Mouse (Mus musculus) ES-Bruce4 (cell line): ENCODE measurements around the gene C77080. TPM values are rescaled to one million over a fixed set of nuclear protein-coding genes. Genes with fewer than 3 reads are reported as not detected.
"Not testable (repeated sequence)": the region's sequence is repeated elsewhere in the genome, so short reads cannot be mapped to it uniquely, and the experiment has no call there.

Experiments used
- H3K27ac ChIP-seq: 2 replicates; pipeline ENCODE4 v1.5.1; 2012; ENCODE audit warnings: low read length, inconsistent platforms; ENCODE audit not compliant: insufficient read depth
- H3K27me3 ChIP-seq: 2 replicates; pipeline ENCODE4 v1.6.1; 2012; ENCODE audit warnings: mild to moderate bottlenecking, low read length, inconsistent platforms; ENCODE audit not compliant: control insufficient read depth, poor library complexity, insufficient read depth, severe bottlenecking
- H3K36me3 ChIP-seq: 2 replicates; pipeline ENCODE4 v1.6.1; 2012; ENCODE audit warnings: inconsistent platforms, mild to moderate bottlenecking, low read length, moderate library complexity; ENCODE audit not compliant: control insufficient read depth, poor library complexity, insufficient read depth, severe bottlenecking
- H3K4me1 ChIP-seq: one replicate; pipeline ENCODE4 v1.8.1; 2011; ENCODE audit warnings: low read length; ENCODE audit not compliant: control insufficient read depth, insufficient read depth
- H3K4me3 ChIP-seq: 2 replicates; pipeline ENCODE4 v1.5.1; 2011; ENCODE audit warnings: low read depth, mild to moderate bottlenecking, low read length
- H3K9ac ChIP-seq: 2 replicates; pipeline ENCODE4 v1.6.1; 2012; ENCODE audit warnings: low read depth, mild to moderate bottlenecking, inconsistent platforms; ENCODE audit not compliant: poor library complexity, severe bottlenecking
- H3K9me3 ChIP-seq: replicated peaks from 2 replicates; pipeline ENCODE4 v1.6.1; 2012; ENCODE audit warnings: mild to moderate bottlenecking, low read length, inconsistent platforms; ENCODE audit not compliant: control insufficient read depth, poor library complexity, insufficient read depth, severe bottlenecking
- CTCF ChIP-seq: IDR thresholded peaks from one replicate; pipeline ENCODE4 v1.8.1; 2011; ENCODE audit warnings: low read depth, low read length
- EP300 ChIP-seq: IDR thresholded peaks from 2 replicates; pipeline ENCODE4 v1.6.1; 2011; ENCODE audit warnings: low read depth, low read length; ENCODE audit not compliant: insufficient read depth
- POLR2A ChIP-seq: IDR thresholded peaks from one replicate; pipeline ENCODE4 v1.8.1; 2011; ENCODE audit warnings: low read length; ENCODE audit not compliant: insufficient read depth
- polyA plus RNA-seq: library from polyadenylated mRNA; stranded (reverse); fragments of >200 nt; gene quantifications from 2 replicates; pipeline ENCODE4 v1.2.4, GENCODE M21; 2011; ENCODE audit warnings: low read depth; ENCODE audit not compliant: missing spikeins, insufficient read depth, insufficient read length

Gene C77080
- polyA plus RNA-seq, 1 experiment: 50.2 TPM

GRCm38 (mm10) chr4:129220376-129221089 is 40.7 kb downstream of the C77080 start:
- peaks cover 8% of the 10 kb centered on the region for H3K4me1 ChIP-seq
- H3K9ac ChIP-seq: peak overlapping the region; percentile 9; the same call in 1 of the 2 replicates
- TF ChIP-seq EP300 (no peak), POLR2A (no peak), CTCF (no peak)
- peak overlapping the region; percentile 23 for H3K27ac ChIP-seq
- peaks cover 66% of the 10 kb centered on the region for H3K36me3 ChIP-seq
- H3K4me3 ChIP-seq: peak overlapping the region; percentile 51
- no peaks in the 10 kb centered on the region for H3K27me3 ChIP-seq
- no peaks in the 10 kb centered on the region for H3K9me3 ChIP-seq

- TF ChIP-seq POLR2A (no peak), CTCF (no peak), EP300 (no peak)
- no peaks in the 10 kb centered on the region for H3K9me3 ChIP-seq
- H3K27me3 ChIP-seq: no peaks in the 10 kb centered on the region
- H3K4me1 ChIP-seq: peaks cover 6% of the 10 kb centered on the region
- H3K9ac ChIP-seq: no peak overlapping the region
- no peak overlapping the region for H3K4me3 ChIP-seq
- no peak overlapping the region for H3K27ac ChIP-seq
- H3K36me3 ChIP-seq: peaks cover 64% of the 10 kb centered on the region
These were observed 42.0 kb downstream of the C77080 start for GRCm38 (mm10) chr4:129219198-129219597.

GRCm38 (mm10) chr4:129218569-129219175 is 42.5 kb downstream of the C77080 start:
- H3K27me3 ChIP-seq: no peaks in the 10 kb centered on the region
- H3K4me1 ChIP-seq: peaks cover 6% of the 10 kb centered on the region
- no peak overlapping the region for H3K27ac ChIP-seq
- H3K9me3 ChIP-seq: no peaks in the 10 kb centered on the region
- TF ChIP-seq POLR2A: no peak
- no peak for TF ChIP-seq CTCF
- no peak for TF ChIP-seq EP300
- peaks cover 66% of the 10 kb centered on the region for H3K36me3 ChIP-seq
- no peak overlapping the region for H3K9ac ChIP-seq
- no peak overlapping the region for H3K4me3 ChIP-seq

- not testable (repeated sequence) for H3K4me3 ChIP-seq
These were observed 48.7 kb downstream of the C77080 start for GRCm38 (mm10) chr4:129212486-129212885.

GRCm38 (mm10) chr4:129211461-129211860 is 49.7 kb downstream of the C77080 start:
- Histone ChIP-seq H3K4me3 (no peak overlapping the region), H3K27ac (no peak overlapping the region), H3K4me1 (no peaks in the 10 kb centered on the region), H3K9ac (no peak overlapping the region), H3K27me3 (no peaks in the 10 kb centered on the region), H3K9me3 (no peaks in the 10 kb centered on the region), H3K36me3 (peaks cover 81% of the 10 kb centered on the region)
- no peak for TF ChIP-seq CTCF
- TF ChIP-seq EP300: no peak
- no peak for TF ChIP-seq POLR2A

More at GRCm38 (mm10) chr4:129212486-129212885, 48.7 kb downstream of the C77080 start:
- H3K36me3 ChIP-seq: peaks cover 77% of the 10 kb centered on the region
- not testable (repeated sequence) for H3K4me1 ChIP-seq, H3K9me3 ChIP-seq, H3K9ac ChIP-seq, H3K27ac ChIP-seq, H3K27me3 ChIP-seq

GRCm38 (mm10) chr4:129209504-129209903 is 51.7 kb downstream of the C77080 start:
- Histone ChIP-seq H3K4me1 (no peaks in the 10 kb centered on the region), H3K27ac (peak overlapping the region; percentile 46; the same call in 1 of the 2 replicates), H3K36me3 (peaks cover 79% of the 10 kb centered on the region)

More at GRCm38 (mm10) chr4:129209504-129209903, 51.7 kb downstream of the C77080 start:
- Histone ChIP-seq H3K27me3 (no peaks in the 10 kb centered on the region), H3K4me3 (no peak overlapping the region), H3K9me3 (no peaks in the 10 kb centered on the region), H3K9ac (no peak overlapping the region)
- peak; percentile 6 for TF ChIP-seq CTCF
- no peak for TF ChIP-seq POLR2A
- no peak for TF ChIP-seq EP300
